Mouse (Mus musculus): ENCODE results near the gene Knstrn. TPM values are rescaled to one million over a fixed set of nuclear protein-coding genes. Genes with fewer than 3 reads are reported as not detected.

The Knstrn gene
- total RNA-seq, 1 experiment from 2014 or later = 7.6 TPM

- DNase-seq = peak; percentile 78
Measured at GRCm38 (mm10) chr2:118790551-118791525, 23.0 kb upstream of the Knstrn start.

DNA sequence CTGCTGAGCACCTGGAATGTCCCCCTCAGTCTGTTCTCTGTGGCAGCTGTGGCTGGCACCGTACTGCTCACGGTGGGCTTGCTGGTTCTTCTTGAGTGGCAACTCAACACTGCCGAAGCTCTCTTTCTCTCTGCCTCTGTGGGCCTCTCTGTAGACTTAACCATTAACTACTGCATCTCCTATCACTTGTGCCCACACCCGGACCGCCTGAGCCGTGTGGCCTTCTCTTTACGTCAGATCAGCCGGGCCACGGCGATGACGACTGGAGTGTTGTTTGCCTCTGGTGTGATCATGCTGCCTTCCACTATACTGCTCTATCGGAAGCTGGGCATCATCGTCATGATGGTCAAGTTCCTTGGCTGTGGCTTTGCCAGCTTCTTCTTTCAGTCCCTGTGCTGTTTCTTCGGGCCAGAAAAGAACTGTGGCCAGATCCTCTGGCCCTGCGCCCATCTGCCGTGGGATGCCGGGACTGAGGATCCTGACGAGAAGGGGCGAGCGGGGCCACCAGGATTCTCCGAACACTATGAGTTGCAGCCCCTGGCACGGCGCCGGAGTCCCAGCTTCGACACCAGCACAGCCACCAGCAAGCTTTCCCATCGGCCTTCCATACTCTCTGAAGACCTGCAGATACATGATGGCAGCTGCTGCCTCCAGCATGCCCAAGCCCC, 22.1 kb upstream of the Knstrn start:
- DNase-seq = no peak

DNA sequence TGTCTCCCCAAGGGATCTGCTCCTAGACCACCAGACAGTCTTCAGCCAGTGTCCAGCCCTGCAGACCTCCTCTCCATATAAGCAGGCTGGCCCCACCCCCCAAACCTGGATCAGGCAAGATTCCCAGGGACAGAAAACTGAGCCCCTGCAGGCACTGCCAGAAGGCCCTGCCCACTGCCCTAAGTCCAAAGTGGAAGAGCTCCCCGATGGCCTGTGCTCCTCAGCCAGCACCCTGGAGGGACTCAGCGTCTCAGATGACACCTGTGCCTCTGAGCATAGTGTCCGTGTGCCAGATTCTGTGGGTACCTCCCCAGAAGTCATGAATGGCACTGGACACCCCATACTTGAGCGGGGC, 21.6 kb upstream of the Knstrn start:
- no peak for DNase-seq

DNA sequence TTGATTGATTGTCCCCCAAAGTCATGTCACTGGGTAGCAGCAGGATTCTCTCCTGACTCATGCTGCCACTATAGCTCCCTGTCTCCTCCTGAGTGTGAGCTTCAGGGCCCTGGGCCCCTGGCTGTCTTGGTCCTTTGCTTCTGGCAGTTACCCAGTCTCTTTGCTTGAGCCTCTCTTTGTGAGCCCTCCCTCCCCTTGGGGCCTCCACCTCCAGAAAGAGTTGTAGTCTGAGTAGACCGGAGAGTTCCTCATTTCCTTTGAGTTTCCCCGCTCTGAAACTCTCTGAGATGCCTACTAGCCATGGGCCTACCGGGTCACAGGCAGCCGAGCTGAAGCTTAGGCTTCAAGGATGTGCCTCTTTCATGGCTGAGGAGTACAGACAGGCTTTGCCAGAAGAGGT, 20.2 kb upstream of the Knstrn start:
- DNase-seq = no peak

GRCm38 (mm10) chr2:118802542-118803118, 11.2 kb upstream of the Knstrn start:
- DNase-seq = no peak

DNA sequence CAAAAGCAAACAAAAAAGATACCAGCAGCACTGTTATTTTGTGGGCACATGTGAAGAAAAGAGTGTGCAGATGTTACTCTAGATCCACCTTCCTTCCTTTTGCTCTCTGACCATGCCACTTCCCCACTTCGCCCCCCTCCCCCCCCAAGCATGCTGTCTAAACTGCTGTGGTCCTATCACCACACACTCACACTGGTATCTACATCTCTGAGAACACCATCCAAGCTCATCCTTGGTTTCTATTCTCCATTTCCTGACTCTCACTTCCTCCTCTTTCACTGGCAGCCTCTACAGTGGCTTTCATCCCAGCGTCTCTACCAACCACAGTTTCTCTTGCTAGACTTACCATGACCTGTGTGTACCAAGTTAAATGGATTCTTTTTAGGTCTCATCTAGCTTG, 9.3 kb upstream of the Knstrn start:
- DNase-seq = no peak

- DNase-seq = no peak
Measured at GRCm38 (mm10) chr2:118805137-118805536, 8.7 kb upstream of the Knstrn start.

DNA sequence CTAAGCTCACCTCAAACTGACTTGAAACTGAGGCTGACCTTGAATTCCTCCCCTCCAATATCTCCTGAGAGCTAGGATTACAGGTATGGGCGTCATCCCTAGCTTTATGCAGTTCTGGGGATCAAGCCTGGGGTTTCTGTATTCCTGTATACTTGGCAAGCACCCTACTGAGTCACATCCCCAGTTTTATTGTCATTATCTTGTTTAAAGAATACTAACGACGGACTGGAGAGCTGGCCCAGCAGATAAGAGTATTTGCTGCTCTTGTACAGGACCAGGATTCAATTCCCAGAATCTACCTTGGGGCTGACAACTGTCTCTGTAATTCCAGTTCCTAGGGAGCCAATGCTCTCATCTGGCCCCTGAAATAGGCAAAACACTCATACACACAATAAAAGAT, 8.0 kb upstream of the Knstrn start:
- DNase-seq = no peak

- DNase-seq = peak; percentile 36
Measured at GRCm38 (mm10) chr2:118806860-118807259, 6.9 kb upstream of the Knstrn start.

DNA sequence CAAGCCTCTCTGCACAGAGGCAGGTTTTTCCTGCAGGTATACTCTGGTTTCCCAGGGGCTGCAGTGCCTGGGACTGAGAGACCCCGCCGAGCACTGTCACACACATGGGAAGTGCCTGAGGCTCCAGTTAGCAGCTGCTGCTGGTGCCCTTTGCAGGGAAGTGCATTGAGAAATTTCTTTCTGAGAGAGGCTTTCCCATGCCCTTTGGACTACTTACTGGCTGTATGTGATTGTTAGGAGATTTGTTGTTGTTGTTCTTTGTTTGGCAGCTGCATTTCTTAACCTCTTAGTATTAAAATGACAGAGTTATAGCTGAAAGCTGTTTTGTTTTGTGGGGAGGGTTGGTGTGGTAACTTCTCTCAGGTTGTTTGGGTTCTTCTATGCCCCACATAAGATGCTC, 2.9 kb upstream of the Knstrn start:
- no peak for DNase-seq

DNA sequence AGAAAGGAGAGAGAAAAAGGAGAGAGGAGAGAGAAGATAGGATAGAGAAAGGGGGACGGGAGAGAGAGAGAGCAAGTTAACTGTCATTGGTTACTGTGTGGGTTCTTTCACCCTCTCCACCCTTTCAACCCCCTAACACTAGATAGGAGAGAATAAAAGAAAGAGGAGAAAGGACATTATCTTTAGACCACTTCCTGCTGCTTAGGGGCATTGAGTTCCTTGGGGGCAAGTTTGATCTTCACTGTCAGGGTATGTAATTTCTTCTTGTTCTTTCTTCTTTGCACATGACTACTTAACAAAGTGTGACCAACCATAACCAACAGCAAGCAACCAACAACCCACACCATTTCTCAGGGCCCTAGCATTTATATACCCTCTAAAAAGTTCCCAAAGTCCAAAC, 1.1 kb upstream of the Knstrn start:
- DNase-seq = no peak

- no peak for DNase-seq
Measured at GRCm38 (mm10) chr2:118822800-118823199, 9.0 kb downstream of the Knstrn start.

GRCm38 (mm10) chr2:118824396-118824795, 10.6 kb downstream of the Knstrn start:
- no peak for DNase-seq

DNA sequence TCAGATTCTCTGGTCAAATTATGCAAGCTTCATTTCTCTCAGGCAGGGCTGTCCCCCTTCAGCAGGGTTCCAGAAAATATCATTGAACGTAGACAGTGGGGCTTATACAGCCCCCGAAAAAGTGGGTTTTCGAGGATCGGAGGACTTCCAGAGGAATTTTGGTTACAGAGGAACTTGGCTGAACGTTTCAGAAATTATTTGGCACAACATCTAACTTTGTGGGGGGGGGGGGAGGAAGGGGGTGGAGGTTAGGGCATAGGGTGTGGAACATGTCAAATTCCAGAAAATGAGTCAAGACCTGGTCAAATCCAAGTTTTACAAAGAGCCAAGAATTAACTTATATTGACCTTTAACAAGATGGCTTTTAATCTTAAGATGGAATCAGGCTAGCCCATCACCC, 15.3 kb downstream of the Knstrn start:
- DNase-seq = no peak

DNA sequence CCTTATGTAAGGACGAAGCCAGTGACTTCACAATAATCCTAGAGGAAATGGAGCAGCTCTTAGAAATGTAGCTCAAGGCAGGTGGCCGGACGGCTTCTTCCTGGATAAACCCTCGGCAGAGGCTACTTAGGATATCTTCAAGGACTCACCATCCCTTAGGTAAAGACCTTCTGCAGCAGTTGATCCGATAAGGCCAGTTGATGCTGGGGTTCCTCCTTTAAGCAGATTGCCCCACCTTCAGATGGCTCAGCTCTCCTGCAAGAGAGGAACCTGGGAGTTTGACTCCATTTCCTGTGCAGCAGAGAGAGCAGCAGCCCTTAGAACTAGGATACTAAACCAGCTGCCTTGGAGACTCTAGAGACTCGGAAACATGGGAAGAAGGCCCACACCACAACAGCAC, 20.3 kb downstream of the Knstrn start:
- no peak for DNase-seq

DNA sequence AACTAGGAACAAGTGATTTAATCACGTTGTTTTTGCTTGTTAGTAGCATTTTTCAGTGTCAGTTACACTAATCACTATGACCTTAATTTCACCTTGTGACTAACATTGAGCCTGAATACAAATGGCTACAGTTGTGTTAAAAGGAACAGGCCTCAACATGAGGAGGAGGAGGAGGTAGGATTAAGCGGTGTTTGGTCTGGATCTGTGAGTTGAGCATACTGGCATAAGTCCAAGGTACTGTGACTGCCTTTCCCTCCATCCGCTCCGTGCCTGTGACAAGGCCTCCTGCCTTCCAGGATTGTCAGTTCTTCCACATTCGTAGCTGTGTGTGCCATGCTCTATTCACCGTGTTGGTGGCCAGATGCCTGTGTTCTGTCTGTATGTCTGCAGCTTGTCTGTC, 21.3 kb downstream of the Knstrn start:
- DNase-seq = no peak

GRCm38 (mm10) chr2:118838330-118838729, 24.5 kb downstream of the Knstrn start:
- DNase-seq = no peak

DNA sequence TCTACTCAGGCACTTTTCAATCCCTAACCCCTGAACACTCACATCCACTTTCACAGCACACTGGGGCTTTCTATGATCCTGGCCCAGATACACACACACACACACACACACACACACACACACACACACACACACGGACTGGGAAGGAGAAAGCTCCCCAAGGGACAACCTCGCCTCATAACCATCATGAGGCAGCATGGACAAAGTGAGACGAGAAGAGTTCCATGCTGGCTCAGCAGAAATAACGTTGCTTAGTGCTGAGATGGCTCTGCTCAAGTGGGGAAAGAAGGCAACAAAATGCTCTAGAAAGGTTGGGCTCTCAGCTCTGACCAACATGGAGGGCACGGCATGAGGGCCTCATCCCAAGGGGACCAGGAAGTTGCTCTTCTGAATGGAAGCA, 27.4 kb downstream of the Knstrn start:
- no peak for DNase-seq

DNA sequence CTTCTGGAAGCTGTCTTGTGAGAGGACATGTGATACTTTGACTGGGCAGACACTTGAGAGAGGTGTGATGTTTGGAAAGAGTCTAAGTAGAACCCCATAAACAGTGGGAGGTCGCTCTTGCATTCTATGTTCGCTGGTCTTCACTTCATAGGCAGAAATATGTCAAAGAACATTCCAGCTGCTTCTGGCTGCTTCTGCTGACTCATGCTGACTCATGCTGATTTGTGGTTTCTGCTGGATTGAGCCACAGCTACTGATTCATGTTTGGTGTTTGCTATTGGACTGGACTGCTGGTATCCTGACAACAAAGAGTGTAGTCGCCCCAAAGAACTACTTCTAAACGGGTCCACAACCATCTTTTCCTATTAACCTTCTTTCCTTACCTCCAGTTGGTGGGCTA, 28.0 kb downstream of the Knstrn start:
- DNase-seq = peak; percentile 76

GRCm38 (mm10) chr2:118844427-118844826, 30.6 kb downstream of the Knstrn start:
- no peak for DNase-seq

- DNase-seq = no peak
Measured at GRCm38 (mm10) chr2:118846246-118846645, 32.4 kb downstream of the Knstrn start.

GRCm38 (mm10) chr2:118851756-118852155, 38.0 kb downstream of the Knstrn start:
- no peak for DNase-seq

Data from adrenal gland, postnatal 25 days (tissue).